Mouse (Mus musculus): ENCODE measurements at regions not wholly inside any gene's neighbourhood (a gene's known extent, or its start where the extent isn't known, plus 50 kb on each side); places are given as distances from the start of the nearest gene placed in this dataset.
"Not testable (repeated sequence)": the region's sequence is repeated elsewhere in the genome, so short reads cannot be mapped to it uniquely, and the experiment has no call there.

GRCm38 (mm10) chr17:79501031-79501474, 110.6 kb upstream of the Rmdn2 start:
- DNase-seq = peak; percentile 79

- peak; percentile 37 for DNase-seq
These were observed 109.7 kb upstream of the Rmdn2 start for GRCm38 (mm10) chr17:79501926-79502325.

GRCm38 (mm10) chr17:79503037-79503436, 108.6 kb upstream of the Rmdn2 start:
- peak; percentile 5 for DNase-seq

DNA sequence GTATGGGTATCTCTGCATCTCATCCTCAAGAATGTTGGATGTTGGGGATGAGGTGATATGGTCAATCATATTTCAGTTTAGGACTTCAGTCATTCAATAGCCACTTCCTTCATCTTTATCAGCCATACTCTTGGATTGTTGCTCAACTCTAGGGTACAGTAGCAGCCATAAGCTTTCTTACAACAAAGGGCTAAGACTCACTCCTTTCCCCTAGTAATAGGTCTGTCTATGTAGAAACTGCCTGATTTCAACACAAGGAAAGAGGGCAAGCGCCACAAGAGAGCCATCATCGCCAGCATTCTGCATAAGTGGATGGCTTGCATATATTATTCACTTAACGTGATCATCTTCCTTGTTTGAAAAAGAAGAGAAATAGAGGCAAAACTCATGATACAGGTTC, 107.5 kb upstream of the Rmdn2 start:
- no peak for DNase-seq

DNA sequence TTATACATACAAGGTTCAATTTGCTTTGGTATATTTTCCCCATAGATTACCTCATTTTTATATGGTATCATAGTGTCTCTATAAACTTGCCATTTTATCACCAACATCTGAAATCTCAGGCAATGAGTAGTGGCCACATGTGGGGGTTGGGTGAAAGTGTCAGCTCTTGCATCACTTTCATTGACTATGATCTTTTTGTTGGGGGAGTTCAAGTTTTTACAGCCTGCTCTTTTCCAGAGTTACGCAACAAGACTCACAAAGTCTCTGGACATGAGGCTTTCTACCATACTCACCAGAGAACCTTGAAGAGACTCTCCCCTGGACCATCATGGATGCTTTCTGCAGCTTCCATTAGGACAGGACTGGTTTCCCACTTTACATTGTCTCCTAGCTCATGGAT, 106.1 kb upstream of the Rmdn2 start:
- peak; percentile 10 for DNase-seq

GRCm38 (mm10) chr17:79509281-79509680, 102.4 kb upstream of the Rmdn2 start:
- DNase-seq = no peak

DNA sequence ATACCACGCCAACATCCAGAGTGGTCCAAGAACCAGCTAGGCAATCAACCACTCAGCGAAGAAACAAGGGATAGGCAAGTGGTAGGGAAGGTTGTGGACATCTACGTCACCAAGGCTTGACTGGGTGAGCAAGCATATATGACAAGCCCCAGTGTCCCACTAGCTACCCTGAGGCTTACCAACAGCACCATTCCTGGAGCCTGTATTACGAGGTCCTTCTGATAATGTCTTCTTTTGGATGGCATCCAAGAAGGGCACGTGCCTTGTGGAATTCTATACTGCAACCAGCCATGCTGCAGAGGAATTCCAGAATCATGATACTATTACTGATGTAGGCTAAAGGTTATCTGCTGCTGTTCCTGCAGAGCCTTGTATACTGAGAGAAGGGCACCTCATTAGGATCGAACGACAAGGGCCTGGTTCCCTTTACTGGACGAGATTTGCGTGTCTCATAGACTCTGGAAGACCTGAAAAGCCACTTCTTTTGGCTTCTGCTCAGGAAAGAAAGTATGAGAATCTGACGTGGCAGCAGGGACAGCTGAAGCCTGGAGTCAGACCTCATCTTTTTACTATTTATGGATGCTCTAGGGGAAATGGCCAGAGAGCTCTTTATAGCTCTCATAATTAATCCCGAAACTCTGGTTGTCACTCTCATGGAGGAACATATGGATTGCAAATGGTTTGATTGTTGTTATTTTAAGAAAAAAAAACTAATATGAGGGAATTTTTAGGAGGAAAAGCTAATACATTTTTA, 101.5 kb upstream of the Rmdn2 start:
- peak; percentile 91 for DNase-seq

DNA sequence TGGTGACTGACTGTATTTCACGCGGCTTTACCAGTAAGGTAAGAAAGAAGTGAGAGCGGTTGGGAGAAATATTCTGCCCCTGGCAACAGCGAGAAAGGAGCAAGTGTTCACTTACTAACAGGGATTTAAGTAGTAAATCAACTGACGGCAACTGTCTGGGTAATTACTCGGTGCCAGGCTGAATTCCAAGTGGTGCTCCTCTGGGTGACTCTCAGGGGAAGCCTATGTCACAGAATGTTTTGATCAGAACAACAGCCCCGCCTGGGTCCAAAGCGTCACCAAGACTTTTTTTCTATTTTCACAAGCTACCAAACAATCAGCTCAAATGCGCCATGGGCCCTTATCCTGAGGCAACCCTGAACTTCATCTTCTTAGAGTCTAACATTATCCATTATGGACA, 100.4 kb upstream of the Rmdn2 start:
- peak; percentile 75 for DNase-seq

- peak; percentile 66 for DNase-seq
These were observed 97.6 kb upstream of the Rmdn2 start for GRCm38 (mm10) chr17:79514076-79514475.

DNA sequence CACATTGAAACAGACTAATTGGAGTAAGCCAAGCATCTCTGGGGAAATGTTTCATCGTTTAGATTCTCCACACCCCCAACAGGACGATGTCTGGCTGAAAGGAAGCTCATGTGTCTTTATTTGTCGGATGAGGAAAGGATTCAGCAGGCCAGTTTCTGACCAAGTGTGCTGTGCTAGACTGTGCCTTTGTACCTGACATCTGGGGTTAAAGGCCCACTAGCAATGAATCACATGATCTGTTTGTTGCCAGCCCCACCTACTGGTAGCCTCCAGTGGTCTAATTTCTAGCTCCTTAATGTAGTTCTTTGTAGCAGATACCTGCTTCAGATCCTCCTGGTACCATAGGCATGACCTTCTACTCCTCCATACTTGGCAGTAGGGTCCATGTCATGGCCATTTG, 93.5 kb upstream of the Rmdn2 start:
- DNase-seq = peak; percentile 70

DNA sequence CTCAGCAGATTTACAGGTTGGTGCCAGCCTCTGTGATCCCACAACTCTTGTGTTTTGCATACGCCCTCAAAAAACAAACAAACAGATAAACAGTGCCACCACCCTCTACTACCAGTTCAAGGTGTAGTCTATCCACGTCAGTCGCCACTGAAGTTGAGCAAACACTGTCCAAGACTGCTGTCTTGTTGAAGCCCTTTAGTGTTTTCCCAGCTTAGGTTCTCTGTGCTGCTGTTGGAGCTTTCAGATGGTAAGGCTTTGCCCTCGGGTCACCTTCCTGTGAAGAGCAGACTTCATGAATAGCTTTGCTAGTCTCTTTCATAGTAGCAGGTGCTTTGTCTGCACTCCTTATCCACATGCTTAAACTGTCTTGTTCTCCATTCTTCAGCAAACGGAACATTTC, 93.0 kb upstream of the Rmdn2 start:
- peak; percentile 58 for DNase-seq

DNA sequence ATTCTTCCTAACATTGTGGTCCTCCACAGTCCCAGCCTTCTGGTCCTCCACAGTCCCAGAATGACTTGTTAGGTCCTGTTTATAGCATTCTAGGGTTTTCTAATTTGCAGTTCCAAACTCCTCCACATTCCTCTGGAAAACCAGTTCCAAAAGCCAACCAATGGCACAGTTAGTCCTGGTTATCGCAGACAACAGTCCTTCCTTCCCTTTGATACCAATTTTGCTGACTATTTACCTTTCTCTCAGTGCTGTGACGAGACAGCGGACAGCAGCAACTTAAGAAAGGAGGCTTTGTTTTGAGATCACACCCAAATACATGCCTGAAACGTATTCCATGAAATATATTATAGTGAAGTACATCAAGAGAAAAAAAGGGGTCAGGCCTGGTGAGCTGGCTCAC, 92.3 kb upstream of the Rmdn2 start:
- peak; percentile 75 for DNase-seq

DNA sequence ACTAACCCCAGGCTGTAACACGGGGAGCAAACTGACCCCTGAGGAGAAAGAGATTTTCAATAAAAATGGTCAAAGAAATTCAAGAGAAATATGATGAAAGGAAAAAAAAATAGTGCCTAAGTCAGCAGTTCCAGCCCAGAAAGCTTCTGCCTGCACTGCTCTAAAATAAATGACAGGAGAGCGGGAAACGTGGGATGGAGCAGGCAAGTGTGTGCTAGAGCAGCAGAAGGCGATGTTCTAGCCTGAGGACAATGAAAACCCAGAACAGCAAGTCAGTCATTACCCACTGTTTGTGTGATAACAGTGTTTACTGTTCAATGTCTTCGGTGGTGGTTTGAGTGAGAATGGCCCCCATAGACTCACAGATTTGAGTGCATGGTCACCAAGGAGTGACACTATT, 91.4 kb upstream of the Rmdn2 start:
- no peak for DNase-seq

DNA sequence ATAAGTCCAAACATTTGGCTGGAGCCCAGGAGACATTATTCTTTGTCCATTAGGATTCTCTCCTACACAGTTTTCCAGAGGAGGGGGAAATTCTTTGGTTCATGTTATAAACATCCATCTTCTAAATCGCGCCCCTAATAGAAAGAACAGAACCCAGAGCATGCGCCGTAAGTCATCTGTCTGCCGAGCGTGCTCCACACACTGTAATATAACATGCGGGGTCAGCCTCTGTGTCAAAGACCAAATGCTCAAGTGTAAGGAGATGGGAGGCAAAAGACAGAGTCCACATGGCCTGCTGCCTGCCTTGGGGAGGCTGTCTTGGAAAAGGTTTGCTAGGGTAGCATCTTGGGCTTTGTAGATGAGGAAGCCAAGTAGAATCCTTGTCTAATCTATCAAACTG, 90.0 kb upstream of the Rmdn2 start:
- DNase-seq = peak; percentile 55

GRCm38 (mm10) chr17:79523230-79523629, 88.4 kb upstream of the Rmdn2 start:
- DNase-seq = no peak

GRCm38 (mm10) chr17:79527391-79527790, 84.3 kb upstream of the Rmdn2 start:
- no peak for DNase-seq

GRCm38 (mm10) chr17:79536549-79536948, 75.1 kb upstream of the Rmdn2 start:
- DNase-seq = peak; percentile 22

GRCm38 (mm10) chr17:79538789-79539188, 72.9 kb upstream of the Rmdn2 start:
- DNase-seq = peak; percentile 88

- DNase-seq = no peak
These were observed 71.6 kb upstream of the Rmdn2 start for GRCm38 (mm10) chr17:79540038-79540437.

DNA sequence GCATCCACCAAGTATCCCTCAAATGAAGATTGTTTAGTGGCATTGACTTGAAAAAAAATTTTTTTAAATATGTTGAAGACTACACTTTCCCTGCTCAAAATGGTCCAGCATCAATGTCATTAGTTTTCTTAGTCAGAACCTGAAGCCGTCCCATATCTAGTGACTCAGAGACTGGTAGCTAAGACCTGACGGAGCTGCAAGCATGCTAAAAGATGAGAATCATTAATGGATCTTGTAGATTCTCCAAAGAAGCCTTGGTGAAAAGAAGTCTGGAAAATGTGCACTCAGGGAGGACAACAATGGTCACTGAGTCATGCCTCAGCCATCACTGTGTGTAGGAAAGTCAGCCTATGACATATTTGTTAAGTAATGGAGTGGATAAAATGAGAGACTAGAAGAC, 71.2 kb upstream of the Rmdn2 start:
- DNase-seq = peak; percentile 6

GRCm38 (mm10) chr17:79543907-79544522, 67.6 kb upstream of the Rmdn2 start:
- peak; percentile 98 for DNase-seq

DNA sequence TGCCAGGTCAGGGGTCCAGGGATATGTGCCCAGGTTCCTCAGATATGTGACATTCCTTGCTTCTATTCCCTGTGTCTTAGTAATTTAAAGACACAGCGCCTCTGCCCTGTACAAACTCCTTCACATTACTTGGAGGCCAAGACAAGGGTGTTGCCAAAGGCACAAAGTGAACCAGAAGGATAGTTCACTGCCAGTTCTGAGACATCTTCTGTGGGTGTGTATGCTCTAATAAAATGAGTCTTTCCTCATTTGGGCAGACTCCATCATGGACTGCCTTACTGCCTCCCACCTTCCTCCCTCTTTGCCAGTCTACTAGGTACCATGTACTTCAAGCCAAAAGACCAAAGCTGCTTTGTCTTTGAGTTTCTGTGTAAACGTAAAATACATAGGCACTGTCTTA, 65.8 kb upstream of the Rmdn2 start:
- peak; percentile 70 for DNase-seq

DNA sequence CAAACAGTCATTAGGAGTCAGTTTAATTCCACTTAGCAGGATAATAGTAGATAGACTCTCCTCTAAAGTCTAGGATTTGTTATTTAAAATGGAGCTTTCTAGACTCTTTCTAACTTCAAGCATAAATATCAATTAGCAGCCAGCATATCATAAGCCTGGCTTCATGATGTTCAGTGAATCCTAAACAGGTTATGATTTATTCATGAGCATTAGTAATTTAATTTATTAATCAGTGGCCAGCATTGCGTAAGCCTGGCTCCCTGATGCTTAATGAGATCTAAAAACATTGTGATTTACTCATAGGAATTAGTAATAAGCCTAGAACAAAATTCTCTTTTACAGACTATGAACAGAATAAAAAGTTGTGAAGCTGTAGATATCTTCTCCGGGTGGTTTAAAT, 64.6 kb upstream of the Rmdn2 start:
- no peak for DNase-seq

DNA sequence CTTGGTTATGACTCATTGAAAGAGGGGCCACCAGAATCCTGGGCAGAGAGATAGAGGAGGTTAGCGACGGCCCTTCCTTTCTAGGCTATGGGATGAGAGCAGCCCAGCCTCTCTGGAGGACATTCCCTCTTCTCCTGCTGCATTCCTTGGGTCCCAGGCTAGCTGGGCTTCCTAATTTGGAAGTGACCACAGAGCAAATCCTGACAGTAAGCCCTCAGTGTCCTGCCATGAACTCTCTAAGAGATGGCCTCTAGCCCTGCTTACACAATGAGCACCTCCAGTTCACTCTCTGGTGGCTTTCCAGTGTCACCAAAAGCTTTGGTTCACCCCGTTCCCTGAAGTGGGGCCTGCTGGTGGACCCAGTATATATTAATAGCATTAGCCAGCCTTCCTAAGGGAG, 64.1 kb upstream of the Rmdn2 start:
- DNase-seq = peak; percentile 80

- DNase-seq = not testable (repeated sequence)
These were observed 61.3 kb upstream of the Rmdn2 start for GRCm38 (mm10) chr17:79550409-79550808.
